Mouse (Mus musculus): Measurements from ENCODE around the gene Gm43064. TPM values are rescaled to one million over a fixed set of nuclear protein-coding genes. Genes with fewer than 3 reads are reported as not detected.

Gene Gm43064
- polyA plus RNA-seq, 1 experiment = 1.2 TPM

GRCm38 (mm10) chr3:103850644-103851363 is 41.4 kb downstream of the Gm43064 start:
- no peaks in the 10 kb centered on the region for H3K27me3 ChIP-seq (ENCODE audit: control insufficient read depth, insufficient read depth, low read length)
- peaks cover 4% of the 10 kb centered on the region for H3K4me1 ChIP-seq (replicated peaks; ENCODE audit: control insufficient read depth, insufficient read depth, low read length)
- 76% methylated on average over 9 of the region's 9 CpGs for WGBS
- H3K27ac ChIP-seq (ENCODE audit: control insufficient read depth, insufficient read depth, low read length) = no peak overlapping the region
- H3K4me3 ChIP-seq (ENCODE audit: control insufficient read depth, insufficient read depth, low read length) = no peak overlapping the region
- no peaks in the 10 kb centered on the region for H3K36me3 ChIP-seq (ENCODE audit: control insufficient read depth, insufficient read depth, low read length)
- DNase-seq = no peak
- TF ChIP-seq CTCF (IDR thresholded peaks at IDR 0.05; ENCODE audit: borderline replicate concordance, control insufficient read depth, extremely low read depth, insufficient read depth, low read length, poor library complexity) = no peak

- H3K4me3 ChIP-seq (ENCODE audit: control insufficient read depth, insufficient read depth, low read length) = no peak overlapping the region
- no peak overlapping the region for H3K27ac ChIP-seq (ENCODE audit: control insufficient read depth, insufficient read depth, low read length)
- H3K36me3 ChIP-seq (ENCODE audit: control insufficient read depth, insufficient read depth, low read length) = no peaks in the 10 kb centered on the region
- TF ChIP-seq CTCF (IDR thresholded peaks at IDR 0.05; ENCODE audit: borderline replicate concordance, control insufficient read depth, extremely low read depth, insufficient read depth, low read length, poor library complexity) = no peak
- TF ChIP-seq POLR2A (IDR thresholded peaks at IDR 0.05; ENCODE audit: control insufficient read depth, extremely low read depth, insufficient read depth, low read length, poor library complexity) = no peak
- H3K27me3 ChIP-seq (ENCODE audit: control insufficient read depth, insufficient read depth, low read length) = no peaks in the 10 kb centered on the region
- H3K4me1 ChIP-seq (replicated peaks; ENCODE audit: control insufficient read depth, insufficient read depth, low read length) = peaks cover 4% of the 10 kb centered on the region
- WGBS = 91% methylated on average over 6 of the region's 6 CpGs
- DNase-seq = no peak
Measured at GRCm38 (mm10) chr3:103851481-103851880, 42.1 kb downstream of the Gm43064 start.

DNA sequence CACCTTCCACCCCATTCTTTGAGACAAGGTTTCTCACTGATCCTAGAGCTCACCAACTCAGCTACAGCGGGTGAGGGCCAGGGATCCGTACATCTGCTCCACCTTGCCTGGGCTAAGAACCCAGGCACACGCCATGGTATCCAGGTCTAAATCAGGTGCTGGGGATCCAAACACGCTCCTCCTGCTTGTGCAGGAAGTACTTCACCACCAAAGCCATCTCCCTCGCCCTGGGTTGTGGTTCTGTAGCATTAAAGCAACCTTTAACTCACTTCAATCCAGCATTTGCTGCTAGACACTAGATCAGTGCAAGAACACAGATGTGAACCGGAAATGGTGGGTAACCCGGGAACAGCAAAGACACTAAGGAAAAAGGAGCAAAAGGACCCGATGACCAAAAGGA is 42.5 kb downstream of the Gm43064 start:
- Histone ChIP-seq H3K4me1 (replicated peaks; ENCODE audit: control insufficient read depth, insufficient read depth, low read length) (peaks cover 4% of the 10 kb centered on the region), H3K27me3 (ENCODE audit: control insufficient read depth, insufficient read depth, low read length) (no peaks in the 10 kb centered on the region), H3K27ac (ENCODE audit: control insufficient read depth, insufficient read depth, low read length) (0 out of 2 replicates have a peak overlapping the region, but pooled peaks have one; percentile 9), H3K36me3 (ENCODE audit: control insufficient read depth, insufficient read depth, low read length) (no peaks in the 10 kb centered on the region), H3K4me3 (ENCODE audit: control insufficient read depth, insufficient read depth, low read length) (no peak overlapping the region)
- no peak for TF ChIP-seq CTCF (IDR thresholded peaks at IDR 0.05; ENCODE audit: borderline replicate concordance, control insufficient read depth, extremely low read depth, insufficient read depth, low read length, poor library complexity)
- TF ChIP-seq POLR2A (IDR thresholded peaks at IDR 0.05; ENCODE audit: control insufficient read depth, extremely low read depth, insufficient read depth, low read length, poor library complexity) = no peak
- 40% methylated on average over 8 of the region's 8 CpGs for WGBS
- no peak for DNase-seq

GRCm38 (mm10) chr3:103852565-103853299 is 43.4 kb downstream of the Gm43064 start:
- H3K36me3 ChIP-seq (ENCODE audit: control insufficient read depth, insufficient read depth, low read length) = no peaks in the 10 kb centered on the region
- H3K4me1 ChIP-seq (replicated peaks; ENCODE audit: control insufficient read depth, insufficient read depth, low read length) = peaks cover 5% of the 10 kb centered on the region
- WGBS = 14% methylated on average over 3 of the region's 3 CpGs
- peak overlapping the region; percentile 5; the same call in 1 of the 2 replicates for H3K27ac ChIP-seq (ENCODE audit: control insufficient read depth, insufficient read depth, low read length)
- no peak for TF ChIP-seq POLR2A (IDR thresholded peaks at IDR 0.05; ENCODE audit: control insufficient read depth, extremely low read depth, insufficient read depth, low read length, poor library complexity)
- no peak for TF ChIP-seq CTCF (IDR thresholded peaks at IDR 0.05; ENCODE audit: borderline replicate concordance, control insufficient read depth, extremely low read depth, insufficient read depth, low read length, poor library complexity)
- H3K27me3 ChIP-seq (ENCODE audit: control insufficient read depth, insufficient read depth, low read length) = no peaks in the 10 kb centered on the region
- DNase-seq = peak; percentile 90
- H3K4me3 ChIP-seq (ENCODE audit: control insufficient read depth, insufficient read depth, low read length) = no peak overlapping the region

- Histone ChIP-seq H3K4me3 (ENCODE audit: control insufficient read depth, insufficient read depth, low read length) (no peak overlapping the region), H3K36me3 (ENCODE audit: control insufficient read depth, insufficient read depth, low read length) (no peaks in the 10 kb centered on the region), H3K27me3 (ENCODE audit: control insufficient read depth, insufficient read depth, low read length) (no peaks in the 10 kb centered on the region), H3K27ac (ENCODE audit: control insufficient read depth, insufficient read depth, low read length) (no peak overlapping the region), H3K4me1 (replicated peaks; ENCODE audit: control insufficient read depth, insufficient read depth, low read length) (peaks cover 8% of the 10 kb centered on the region)
- no peak for TF ChIP-seq CTCF (IDR thresholded peaks at IDR 0.05; ENCODE audit: borderline replicate concordance, control insufficient read depth, extremely low read depth, insufficient read depth, low read length, poor library complexity)
- TF ChIP-seq POLR2A (IDR thresholded peaks at IDR 0.05; ENCODE audit: control insufficient read depth, extremely low read depth, insufficient read depth, low read length, poor library complexity) = no peak
- WGBS = 95% methylated on average over 8 of the region's 8 CpGs
- DNase-seq = no peak
Measured at GRCm38 (mm10) chr3:103853804-103854203, 44.4 kb downstream of the Gm43064 start.

DNA sequence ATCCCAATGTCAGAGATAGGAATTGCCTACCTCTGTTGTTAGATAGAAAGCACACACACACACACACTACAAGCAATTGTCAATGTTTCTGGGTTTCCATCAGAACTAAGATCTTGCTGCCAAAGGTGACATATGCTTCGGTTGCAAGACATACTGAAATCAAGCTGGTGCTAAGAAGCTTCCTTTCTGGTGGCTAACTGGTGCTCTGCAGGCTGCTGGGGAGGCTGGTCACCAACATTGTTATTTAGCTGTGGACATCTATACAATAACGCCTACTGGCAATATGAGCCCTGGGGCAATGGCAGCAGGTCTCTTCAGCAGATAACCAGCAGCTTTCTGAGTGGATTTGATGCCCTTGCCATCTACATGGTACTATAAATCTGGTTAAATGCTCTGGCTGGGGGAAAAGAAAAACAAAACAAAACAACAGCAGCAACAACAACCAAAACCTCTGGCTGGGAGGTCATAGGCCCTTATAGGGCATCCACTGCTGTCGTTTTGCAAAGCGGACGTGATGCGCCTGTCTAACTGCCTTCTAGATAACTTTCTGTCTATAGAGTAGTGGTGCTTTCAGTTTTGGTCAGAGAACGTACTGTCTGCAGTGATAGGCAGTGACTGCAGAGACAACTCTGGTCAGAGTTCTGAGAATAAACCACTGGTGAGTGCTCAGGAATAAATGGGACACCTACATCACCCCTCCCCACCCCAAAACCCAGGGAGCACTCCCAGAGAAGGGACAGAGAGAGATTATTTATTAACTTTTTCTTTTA is 47.8 kb downstream of the Gm43064 start:
- H3K27me3 ChIP-seq (ENCODE audit: control insufficient read depth, insufficient read depth, low read length) = no peaks in the 10 kb centered on the region
- H3K4me1 ChIP-seq (replicated peaks; ENCODE audit: control insufficient read depth, insufficient read depth, low read length) = peaks cover 7% of the 10 kb centered on the region
- H3K4me3 ChIP-seq (ENCODE audit: control insufficient read depth, insufficient read depth, low read length) = no peak overlapping the region
- DNase-seq = no peak
- H3K27ac ChIP-seq (ENCODE audit: control insufficient read depth, insufficient read depth, low read length) = peak overlapping the region; percentile 30; the same call in 1 of the 2 replicates
- WGBS = 66% methylated on average over 7 of the region's 7 CpGs
- no peak for TF ChIP-seq CTCF (IDR thresholded peaks at IDR 0.05; ENCODE audit: borderline replicate concordance, control insufficient read depth, extremely low read depth, insufficient read depth, low read length, poor library complexity)
- no peak for TF ChIP-seq POLR2A (IDR thresholded peaks at IDR 0.05; ENCODE audit: control insufficient read depth, extremely low read depth, insufficient read depth, low read length, poor library complexity)
- no peaks in the 10 kb centered on the region for H3K36me3 ChIP-seq (ENCODE audit: control insufficient read depth, insufficient read depth, low read length)
